Mouse (Mus musculus): Measurements from ENCODE around the gene Espn.

GRCm38 (mm10) chr4:152083611-152084220, 68.5 kb downstream of the Espn start:
- TF ChIP-seq TAL1 (IDR thresholded peaks at IDR 0.05; ENCODE audit: low read length), result no peak
- no peak for TF ChIP-seq GATA1 (IDR thresholded peaks at IDR 0.05; ENCODE audit: low read length)

Data from erythroblast, embryonic 14.5 days (primary cell).